Mouse (Mus musculus) hindbrain, embryonic 11.5 days (tissue): Measurements from ENCODE around the gene Hist1h2bh. TPM values are rescaled to one million over a fixed set of nuclear protein-coding genes. Genes with fewer than 3 reads are reported as not detected.
A peak's percentile ranks its signal among the peaks of the same experiment; 100 is the strongest.
"Not testable (repeated sequence)": the region's sequence is repeated elsewhere in the genome, so short reads cannot be mapped to it uniquely, and the experiment has no call there.

Experiments used
- ATAC-seq: fragments of 200-750 bp; cut with Nextera tagmentation; 2 replicates; pipeline ENCODE4 v1.8.0; 2017; ENCODE audit warnings: mild to moderate bottlenecking, moderate TSS enrichment, moderate library complexity; ENCODE audit not compliant: low FRiP score
- DNase-seq: peaks from one replicate; pipeline ENCODE4 v3.0.0-alpha.2; 2015; ENCODE audit warnings: low spot score
- H3K27ac ChIP-seq: fragments of 300-500 bp; sonication (generic); 2 replicates; pipeline ENCODE4 v1.5.1; 2014; ENCODE audit warnings: mild to moderate bottlenecking, low read depth, low read length
- H3K27me3 ChIP-seq: fragments of 300-500 bp; sonication (generic); 2 replicates; pipeline ENCODE4 v1.6.1; 2014; ENCODE audit warnings: mild to moderate bottlenecking, low read length, moderate library complexity, mixed read lengths; ENCODE audit not compliant: control insufficient read depth, insufficient read depth
- H3K36me3 ChIP-seq: fragments of 300-500 bp; sonication (generic); 2 replicates; pipeline ENCODE4 v1.6.1; 2014; ENCODE audit warnings: mild to moderate bottlenecking, low read length, moderate library complexity, mixed read lengths; ENCODE audit not compliant: control insufficient read depth, insufficient read depth
- H3K4me1 ChIP-seq: fragments of 300-500 bp; sonication (generic); replicated peaks from 2 replicates; pipeline ENCODE4 v1.6.1; 2014; ENCODE audit warnings: low read length, mixed read lengths; ENCODE audit not compliant: control insufficient read depth, insufficient read depth
- H3K4me2 ChIP-seq: fragments of 300-500 bp; sonication (generic); replicated peaks from 2 replicates; pipeline ENCODE4 v1.6.1; 2014; ENCODE audit warnings: mild to moderate bottlenecking, low read depth, low read length
- H3K4me3 ChIP-seq: fragments of 300-500 bp; sonication (generic); 2 replicates; pipeline ENCODE4 v1.5.1; 2014; ENCODE audit warnings: low read depth, low read length
- H3K9ac ChIP-seq: fragments of 300-500 bp; sonication (generic); 2 replicates; pipeline ENCODE4 v1.6.1; 2014; ENCODE audit warnings: low read depth, low read length
- H3K9me3 ChIP-seq: fragments of 300-500 bp; sonication (generic); 2 replicates; pipeline ENCODE4 v1.6.1; 2016; ENCODE audit warnings: low read length; ENCODE audit not compliant: control insufficient read depth
- WGBS: fragments of 180-500 bp; shearing (Covaris S2); extraction: QIAGEN DNeasy Blood & Tissue Kit; methylation state at CpG from one replicate; pipeline ENCODE4 v1.1.7; 2014; 5-methylcytosine and 5-hydroxymethylcytosine counted together
- polyA plus RNA-seq: library from polyadenylated mRNA; unstranded; fragments of >200 nt; fragmentation: Nextera tagmentation; extraction: Ambion mirVana; gene quantifications from 2 replicates; pipeline ENCODE4 v1.2.1, GENCODE M21; 2014

Hist1h2bh gene
- polyA plus RNA-seq, 1 experiment from 2014 or later, result 0.60 TPM

- DNase-seq, result not testable (repeated sequence)
These were observed 1.6 kb upstream of the Hist1h2bh start for GRCm38 (mm10) chr13:23544787-23545120.

GRCm38 (mm10) chr13:23543965-23544786 is 984 bp upstream of the Hist1h2bh start, which contains the start of gene Hist1h3f:
Gene Hist1h3f (plus strand): TSS chr13:23544052.
- Histone ChIP-seq H3K36me3 (no peaks in the 10 kb centered on the region), H3K27me3 (no peaks in the 10 kb centered on the region), H3K4me1 (no peaks in the 10 kb centered on the region), H3K9me3 (no peaks in the 10 kb centered on the region), H3K27ac (peak within 1 kb of the TSS; percentile 86), H3K9ac (peak within 1 kb of the TSS; percentile 64), H3K4me2 (peak within 1 kb of the TSS; percentile 67), H3K4me3 (peak within 1 kb of the TSS; percentile 40)
- peak; percentile 94 for ATAC-seq
- peak; percentile 88 for DNase-seq
- under 1% methylated on average over 14 of the region's 45 CpGs for WGBS

More at GRCm38 (mm10) chr13:23544787-23545120, 1.6 kb upstream of the Hist1h2bh start:
- not testable (repeated sequence) for ATAC-seq, H3K9me3 ChIP-seq, H3K4me1 ChIP-seq, H3K27me3 ChIP-seq, H3K27ac ChIP-seq, H3K36me3 ChIP-seq, H3K9ac ChIP-seq
- Histone ChIP-seq H3K4me3 (peak overlapping the region; percentile 39), H3K4me2 (peak overlapping the region; percentile 32; the same call in 1 of the 2 replicates)
- 0% methylated on average over 3 of the region's 14 CpGs for WGBS

- not testable (repeated sequence) for H3K4me1 ChIP-seq, H3K27me3 ChIP-seq, ATAC-seq, H3K36me3 ChIP-seq, H3K9me3 ChIP-seq
- peak overlapping the region; percentile 57 for H3K4me2 ChIP-seq
- 9% methylated on average over 3 of the region's 3 CpGs for WGBS
- peak overlapping the region; percentile 74 for H3K27ac ChIP-seq
- peak; percentile 39 for DNase-seq
- peak overlapping the region; percentile 40 for H3K4me3 ChIP-seq
- peak overlapping the region; percentile 64 for H3K9ac ChIP-seq
These were observed 789 bp downstream of the Hist1h2bh start for GRCm38 (mm10) chr13:23542225-23542980.

- Histone ChIP-seq H3K36me3 (no peaks in the 10 kb centered on the region), H3K4me3 (no peak overlapping the region), H3K27me3 (no peaks in the 10 kb centered on the region), H3K9ac (no peak overlapping the region), H3K4me2 (no peak overlapping the region), H3K4me1 (0 out of 2 replicates have a peak, but pooled peaks cover 2% of the 10 kb centered on the region), H3K9me3 (no peaks in the 10 kb centered on the region), H3K27ac (no peak overlapping the region)
- ATAC-seq (no peak), DNase-seq (no peak)
- WGBS, result 95% methylated on average over 3 of the region's 3 CpGs
These were observed 1.7 kb downstream of the Hist1h2bh start for GRCm38 (mm10) chr13:23541497-23541896.

GRCm38 (mm10) chr13:23539821-23540220 is 3.4 kb downstream of the Hist1h2bh start:
- not testable (repeated sequence) for H3K4me1 ChIP-seq, DNase-seq, H3K9me3 ChIP-seq, H3K9ac ChIP-seq, H3K27me3 ChIP-seq, H3K27ac ChIP-seq, H3K4me3 ChIP-seq, H3K4me2 ChIP-seq, H3K36me3 ChIP-seq, ATAC-seq
- WGBS, result 76% methylated on average over 1 of the region's 1 CpGs

GRCm38 (mm10) chr13:23538249-23538648 is 4.9 kb downstream of the Hist1h2bh start:
- Histone ChIP-seq H3K4me3 (no peak overlapping the region), H3K36me3 (no peaks in the 10 kb centered on the region), H3K4me1 (0 out of 2 replicates have a peak, but pooled peaks cover 4% of the 10 kb centered on the region), H3K27me3 (no peaks in the 10 kb centered on the region), H3K9me3 (no peaks in the 10 kb centered on the region), H3K9ac (no peak overlapping the region), H3K4me2 (no peak overlapping the region), H3K27ac (no peak overlapping the region)
- WGBS, result 72% methylated on average over 5 of the region's 5 CpGs
- no peak for ATAC-seq
- no peak for DNase-seq

GRCm38 (mm10) chr13:23537006-23537710 is 6.0 kb downstream of the Hist1h2bh start:
- peak overlapping the region; percentile 67; the same call in 1 of the 2 replicates for H3K4me2 ChIP-seq
- H3K4me1 ChIP-seq, result peaks cover 8% of the 10 kb centered on the region; the same call in 1 of the 2 replicates
- no peaks in the 10 kb centered on the region for H3K36me3 ChIP-seq
- WGBS, result 87% methylated on average over 3 of the region's 3 CpGs
- H3K27ac ChIP-seq, result no peak overlapping the region
- no peak overlapping the region for H3K9ac ChIP-seq
- H3K4me3 ChIP-seq, result peak overlapping the region; percentile 43; the same call in 1 of the 2 replicates
- H3K9me3 ChIP-seq, result no peaks in the 10 kb centered on the region
- DNase-seq (no peak), ATAC-seq (no peak)
- H3K27me3 ChIP-seq, result no peaks in the 10 kb centered on the region

GRCm38 (mm10) chr13:23536076-23536822 is 6.9 kb downstream of the Hist1h2bh start:
- peaks cover 8% of the 10 kb centered on the region; the same call in 1 of the 2 replicates for H3K4me1 ChIP-seq
- no peak for ATAC-seq
- peak; percentile 40 for DNase-seq
- 25% methylated on average over 7 of the region's 7 CpGs for WGBS
- no peaks in the 10 kb centered on the region for H3K27me3 ChIP-seq
- peak overlapping the region; percentile 82 for H3K27ac ChIP-seq
- peak overlapping the region; percentile 31 for H3K9ac ChIP-seq
- no peaks in the 10 kb centered on the region for H3K36me3 ChIP-seq
- H3K4me3 ChIP-seq, result peak overlapping the region; percentile 43
- peak overlapping the region; percentile 67 for H3K4me2 ChIP-seq
- no peaks in the 10 kb centered on the region for H3K9me3 ChIP-seq
